Mouse (Mus musculus): Measurements from ENCODE around the gene Vmn2r86. TPM values are rescaled to one million over a fixed set of nuclear protein-coding genes. Genes with fewer than 3 reads are reported as not detected.
A peak's percentile ranks its signal among the peaks of the same experiment; 100 is the strongest.
"Not testable (repeated sequence)": the region's sequence is repeated elsewhere in the genome, so short reads cannot be mapped to it uniquely, and the experiment has no call there.

The Vmn2r86 gene
- polyA plus RNA-seq (2015; fragmentation: Nextera tagmentation; extraction: Ambion mirVana): 0.04 TPM in 1 of 2 replicates, not detected in the other

GRCm38 (mm10) chr10:130455950-130456349 is at the start of gene Vmn2r86:
TSS of gene Vmn2r86 (minus strand) at chr10:130456050.
- not testable (repeated sequence) for H3K27me3 ChIP-seq; H3K4me2 ChIP-seq (replicated peaks); H3K9ac ChIP-seq (replicated peaks); H3K4me3 ChIP-seq (replicated peaks); H3K36me3 ChIP-seq; H3K9me3 ChIP-seq; ATAC-seq; H3K4me1 ChIP-seq (replicated peaks); H3K27ac ChIP-seq
- WGBS: 91% methylated on average over 1 of the region's 1 CpGs

GRCm38 (mm10) chr10:130497296-130497695 is 41.4 kb upstream of the Vmn2r86 start, which contains the start of gene Vmn2r87:
TSS of gene Vmn2r87 (minus strand) at chr10:130497396.
- ATAC-seq: no peak
- no peaks in the 10 kb centered on the region for H3K27me3 ChIP-seq
- H3K4me3 ChIP-seq (replicated peaks): no peak within 1 kb of the TSS
- H3K27ac ChIP-seq: no peak within 1 kb of the TSS
- no peak within 1 kb of the TSS for H3K4me2 ChIP-seq (replicated peaks)
- H3K4me1 ChIP-seq (replicated peaks): no peaks in the 10 kb centered on the region
- H3K9ac ChIP-seq (replicated peaks): no peak within 1 kb of the TSS
- H3K9me3 ChIP-seq: no peaks in the 10 kb centered on the region
- H3K36me3 ChIP-seq: no peaks in the 10 kb centered on the region

GRCm38 (mm10) chr10:130470311-130470760 is 14.5 kb upstream of the Vmn2r86 start:
- peak overlapping the region; percentile 53 for H3K4me3 ChIP-seq (replicated peaks)
- 4% methylated on average over 36 of the region's 36 CpGs for WGBS
- no peaks in the 10 kb centered on the region for H3K9me3 ChIP-seq
- H3K36me3 ChIP-seq: no peaks in the 10 kb centered on the region
- H3K4me1 ChIP-seq (replicated peaks): no peaks in the 10 kb centered on the region
- ATAC-seq: peak; percentile 99
- H3K9ac ChIP-seq (replicated peaks): peak overlapping the region; percentile 67
- H3K27me3 ChIP-seq: no peaks in the 10 kb centered on the region
- no peak overlapping the region for H3K27ac ChIP-seq
- H3K4me2 ChIP-seq (replicated peaks): peak overlapping the region; percentile 80

- Histone ChIP-seq H3K4me2 (replicated peaks) (no peak overlapping the region), H3K4me3 (replicated peaks) (no peak overlapping the region), H3K9ac (replicated peaks) (no peak overlapping the region), H3K27me3 (no peaks in the 10 kb centered on the region), H3K9me3 (no peaks in the 10 kb centered on the region), H3K4me1 (replicated peaks) (no peaks in the 10 kb centered on the region), H3K27ac (no peak overlapping the region), H3K36me3 (no peaks in the 10 kb centered on the region)
- ATAC-seq: no peak
- 94% methylated on average over 21 of the region's 21 CpGs for WGBS
Measured at GRCm38 (mm10) chr10:130444776-130445175, 11.1 kb downstream of the Vmn2r86 start.

DNA sequence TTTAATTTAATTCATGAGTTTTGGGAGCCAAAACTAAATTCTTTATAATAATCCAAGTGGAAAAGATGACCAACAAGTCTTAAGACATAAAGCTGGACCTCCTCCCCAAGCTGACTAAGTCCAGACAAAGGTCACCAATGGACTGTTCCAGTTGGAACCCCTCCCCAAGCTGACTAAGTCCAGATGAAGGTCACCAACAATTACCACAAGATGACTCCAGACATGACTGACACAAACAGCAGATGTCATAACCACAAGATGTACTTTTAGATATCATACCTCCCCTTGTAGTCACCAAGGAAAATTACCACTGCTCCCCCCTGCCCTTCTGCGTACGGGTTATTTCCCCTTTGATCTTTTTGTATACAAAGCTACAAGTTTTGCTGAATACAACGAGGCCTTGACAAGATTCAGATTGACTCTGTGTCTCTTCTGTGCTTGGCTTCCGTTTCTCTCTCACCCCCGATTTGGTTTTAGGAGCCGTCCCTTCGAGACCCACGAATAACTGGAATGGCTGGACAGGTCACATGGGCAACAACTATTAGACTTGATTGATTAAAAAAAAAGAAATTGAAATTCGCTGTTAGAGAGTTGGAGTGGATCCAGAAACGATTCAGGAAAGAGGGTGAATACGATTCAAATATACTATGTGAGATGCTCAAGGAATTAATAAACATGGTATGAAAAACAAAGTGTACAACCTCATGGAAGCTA is 21.5 kb downstream of the Vmn2r86 start:
- H3K4me3 ChIP-seq (replicated peaks); H3K27me3 ChIP-seq; H3K36me3 ChIP-seq; H3K9me3 ChIP-seq; H3K4me2 ChIP-seq (replicated peaks); ATAC-seq; H3K4me1 ChIP-seq (replicated peaks); H3K9ac ChIP-seq (replicated peaks); H3K27ac ChIP-seq: not testable (repeated sequence)
- WGBS: 89% methylated on average over 11 of the region's 11 CpGs

DNA sequence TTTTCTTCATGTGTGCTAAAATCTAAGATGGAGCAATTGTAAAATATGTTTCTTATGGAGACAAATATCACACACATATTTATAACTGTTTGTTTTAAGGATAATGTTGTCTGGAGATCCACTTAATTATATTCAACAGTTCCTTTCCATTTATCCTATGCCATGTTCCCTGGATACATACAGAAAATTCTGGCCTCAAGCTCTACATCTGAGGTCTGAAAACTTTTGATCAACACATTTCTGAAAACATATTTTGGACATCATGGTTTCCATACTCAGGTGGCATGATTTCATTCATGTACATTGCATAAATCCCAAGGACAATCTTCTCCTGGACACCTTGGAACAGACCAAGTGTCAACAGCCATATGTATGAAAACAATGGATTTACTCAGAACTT is 26.2 kb downstream of the Vmn2r86 start, which contains the start of gene Vmn2r85:
Gene Vmn2r85 (minus strand): TSS at position 101 of the 400 bp plus-strand sequence.
- not testable (repeated sequence) for H3K4me3 ChIP-seq (replicated peaks); H3K4me2 ChIP-seq (replicated peaks); H3K9ac ChIP-seq (replicated peaks); H3K4me1 ChIP-seq (replicated peaks); H3K27ac ChIP-seq; H3K9me3 ChIP-seq; ATAC-seq; H3K36me3 ChIP-seq; H3K27me3 ChIP-seq

GRCm38 (mm10) chr10:130422368-130422767 is 33.5 kb downstream of the Vmn2r86 start:
- not testable (repeated sequence) for H3K36me3 ChIP-seq; H3K9me3 ChIP-seq; H3K27ac ChIP-seq; H3K9ac ChIP-seq (replicated peaks); H3K4me3 ChIP-seq (replicated peaks); H3K27me3 ChIP-seq; H3K4me2 ChIP-seq (replicated peaks); H3K4me1 ChIP-seq (replicated peaks); ATAC-seq
- WGBS: 86% methylated on average over 2 of the region's 2 CpGs

DNA sequence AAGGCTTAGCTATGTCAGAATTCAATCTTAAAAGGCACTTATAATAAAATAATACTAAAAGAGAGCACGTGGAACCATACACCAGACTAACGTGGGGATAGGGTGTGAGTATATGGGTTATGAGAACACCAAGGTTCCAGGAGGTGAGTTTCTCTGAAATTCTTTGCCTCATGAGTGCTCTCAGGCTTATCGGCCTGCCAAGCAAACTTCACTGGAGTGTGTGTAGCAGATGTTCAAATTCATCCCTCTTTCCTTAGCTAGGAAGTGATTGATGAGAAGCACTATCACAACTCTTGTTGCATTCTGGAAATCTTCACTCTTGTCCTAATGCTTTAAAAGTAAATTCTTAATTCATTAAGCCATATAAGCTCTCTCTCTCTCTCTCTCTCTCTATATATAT is 35.4 kb downstream of the Vmn2r86 start:
- no peaks in the 10 kb centered on the region for H3K9me3 ChIP-seq
- H3K27me3 ChIP-seq: no peaks in the 10 kb centered on the region
- H3K27ac ChIP-seq: no peak overlapping the region
- WGBS: 76% methylated on average over 3 of the region's 3 CpGs
- H3K4me3 ChIP-seq (replicated peaks): no peak overlapping the region
- ATAC-seq: no peak
- H3K9ac ChIP-seq (replicated peaks): no peak overlapping the region
- H3K4me1 ChIP-seq (replicated peaks): no peaks in the 10 kb centered on the region
- no peak overlapping the region for H3K4me2 ChIP-seq (replicated peaks)
- H3K36me3 ChIP-seq: no peaks in the 10 kb centered on the region

- not testable (repeated sequence) for H3K27me3 ChIP-seq
Measured at GRCm38 (mm10) chr10:130419954-130420353, 35.9 kb downstream of the Vmn2r86 start.

DNA sequence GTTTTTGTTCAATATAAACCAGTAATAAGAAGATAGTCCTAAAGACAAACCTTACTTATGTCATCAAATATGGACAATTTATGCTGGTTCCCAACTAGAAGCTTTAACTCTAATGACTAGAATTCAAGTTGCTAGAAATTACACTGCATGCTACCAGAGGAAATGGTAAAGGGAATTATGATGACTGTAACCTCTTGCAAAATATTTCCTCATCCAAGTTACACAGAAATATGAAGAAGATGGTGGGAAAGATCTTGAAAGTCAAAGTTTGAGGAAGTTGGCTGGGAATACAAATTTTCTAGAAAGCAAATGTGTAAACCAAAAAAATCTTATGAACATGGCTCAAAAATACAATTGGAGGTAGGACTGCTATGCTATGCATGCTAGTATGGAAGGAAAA is 39.5 kb downstream of the Vmn2r86 start:
- not testable (repeated sequence) for H3K9ac ChIP-seq (replicated peaks); H3K4me2 ChIP-seq (replicated peaks); H3K27ac ChIP-seq; H3K4me1 ChIP-seq (replicated peaks); H3K9me3 ChIP-seq; H3K4me3 ChIP-seq (replicated peaks); H3K36me3 ChIP-seq; H3K27me3 ChIP-seq; ATAC-seq

More at GRCm38 (mm10) chr10:130419954-130420353, 35.9 kb downstream of the Vmn2r86 start:
- not testable (repeated sequence) for H3K9me3 ChIP-seq; H3K27ac ChIP-seq; H3K9ac ChIP-seq (replicated peaks); H3K4me2 ChIP-seq (replicated peaks); ATAC-seq; H3K4me3 ChIP-seq (replicated peaks); H3K4me1 ChIP-seq (replicated peaks); H3K36me3 ChIP-seq
- 53% methylated on average over 2 of the region's 2 CpGs for WGBS

DNA sequence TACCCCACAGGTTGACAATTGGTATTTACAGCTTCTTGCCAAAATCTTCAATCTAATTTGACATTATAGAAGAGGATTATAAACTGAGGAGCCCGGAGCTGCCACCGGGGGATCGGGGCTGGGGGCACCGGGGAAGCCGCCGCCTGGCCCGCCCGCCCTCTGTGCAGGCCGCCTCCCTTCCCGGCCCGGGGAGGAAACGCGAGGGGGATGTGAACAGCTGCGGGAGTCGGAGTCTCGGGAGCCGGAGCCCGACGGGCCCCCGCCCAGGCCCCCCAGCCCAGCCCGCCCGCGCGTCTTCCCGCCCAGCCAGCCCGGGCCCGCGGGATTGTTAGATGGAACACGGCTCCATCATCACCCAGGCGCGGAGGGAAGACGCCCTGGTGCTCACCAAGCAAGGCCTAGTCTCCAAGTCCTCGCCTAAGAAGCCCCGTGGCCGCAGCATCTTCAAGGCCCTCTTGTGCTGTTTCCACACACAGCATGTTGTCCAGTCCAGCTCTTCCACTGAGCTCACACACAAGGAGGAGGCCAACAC is 43.6 kb downstream of the Vmn2r86 start:
- ATAC-seq: peak; percentile 63
- not testable (repeated sequence) for H3K9me3 ChIP-seq; H3K9ac ChIP-seq (replicated peaks); H3K4me3 ChIP-seq (replicated peaks); H3K4me2 ChIP-seq (replicated peaks); H3K27ac ChIP-seq; H3K36me3 ChIP-seq; H3K27me3 ChIP-seq; H3K4me1 ChIP-seq (replicated peaks)
- 78% methylated on average over 28 of the region's 35 CpGs for WGBS

- Histone ChIP-seq H3K27ac (no peak within 1 kb of the TSS), H3K9ac (replicated peaks) (no peak within 1 kb of the TSS), H3K4me2 (replicated peaks) (no peak within 1 kb of the TSS), H3K9me3 (no peaks in the 10 kb centered on the region), H3K4me3 (replicated peaks) (no peak within 1 kb of the TSS), H3K27me3 (no peaks in the 10 kb centered on the region), H3K36me3 (no peaks in the 10 kb centered on the region), H3K4me1 (replicated peaks) (no peaks in the 10 kb centered on the region)
- ATAC-seq: no peak
Measured at GRCm38 (mm10) chr10:130394232-130394631, 61.6 kb downstream of the Vmn2r86 start, which contains the start of gene Vmn2r84. TSS of gene Vmn2r84 (minus strand) at chr10:130394332.

Data from midbrain, embryonic 13.5 days (tissue).